Mouse (Mus musculus): ENCODE data around the gene Tigd3. TPM values are rescaled to one million over a fixed set of nuclear protein-coding genes. Genes with fewer than 3 reads are reported as not detected.

Gene Tigd3
- polyA plus RNA-seq, 1 experiment from 2014 or later, result 11.1 TPM

GRCm38 (mm10) chr19:5913007-5913719, 19.2 kb upstream of the Tigd3 start, which contains the start of gene Dpf2:
TSS of gene Dpf2 (minus strand) at chr19:5913010.
- Histone ChIP-seq H3K36me3 (peaks cover 6% of the 10 kb centered on the region; the same call in 1 of the 2 replicates), H3K9ac (replicated peaks) (peak within 1 kb of the TSS; percentile 94), H3K4me2 (replicated peaks) (peak within 1 kb of the TSS; percentile 85), H3K4me1 (peaks cover 32% of the 10 kb centered on the region), H3K27ac (replicated peaks) (peak within 1 kb of the TSS; percentile 84), H3K4me3 (peak within 1 kb of the TSS; percentile 97), H3K9me3 (no peaks in the 10 kb centered on the region), H3K27me3 (no peaks in the 10 kb centered on the region)
- ATAC-seq (ENCODE audit: low FRiP score, low read depth), result peak; percentile 38
- WGBS, result 27% methylated on average over 13 of the region's 13 CpGs

GRCm38 (mm10) chr19:5912103-5913006, 18.4 kb upstream of the Tigd3 start:
- Histone ChIP-seq H3K9me3 (no peaks in the 10 kb centered on the region), H3K9ac (replicated peaks) (peak overlapping the region; percentile 94), H3K27ac (replicated peaks) (peak overlapping the region; percentile 84), H3K4me2 (replicated peaks) (peak overlapping the region; percentile 85), H3K36me3 (peaks cover 8% of the 10 kb centered on the region), H3K4me3 (peak overlapping the region; percentile 97), H3K4me1 (peaks cover 32% of the 10 kb centered on the region), H3K27me3 (no peaks in the 10 kb centered on the region)
- ATAC-seq (ENCODE audit: low FRiP score, low read depth), result peak; percentile 93
- WGBS, result under 1% methylated on average over 51 of the region's 59 CpGs

- 8% methylated on average over 14 of the region's 14 CpGs for WGBS
- peak overlapping the region; percentile 84 for H3K27ac ChIP-seq (replicated peaks)
- H3K4me1 ChIP-seq, result peaks cover 32% of the 10 kb centered on the region
Measured at GRCm38 (mm10) chr19:5911430-5912102, 17.6 kb upstream of the Tigd3 start.

GRCm38 (mm10) chr19:5910221-5910620, 16.3 kb upstream of the Tigd3 start:
- peak overlapping the region; percentile 63 for H3K27ac ChIP-seq (replicated peaks)
- H3K4me3 ChIP-seq, result peak overlapping the region; percentile 26
- WGBS, result 59% methylated on average over 6 of the region's 6 CpGs

More at GRCm38 (mm10) chr19:5911430-5912102, 17.6 kb upstream of the Tigd3 start:
- no peaks in the 10 kb centered on the region for H3K9me3 ChIP-seq
- peak overlapping the region; percentile 97 for H3K4me3 ChIP-seq
- H3K27me3 ChIP-seq, result no peaks in the 10 kb centered on the region
- peaks cover 11% of the 10 kb centered on the region for H3K36me3 ChIP-seq
- ATAC-seq (ENCODE audit: low FRiP score, low read depth), result no peak
- H3K9ac ChIP-seq (replicated peaks), result peak overlapping the region; percentile 94
- H3K4me2 ChIP-seq (replicated peaks), result peak overlapping the region; percentile 85

GRCm38 (mm10) chr19:5907275-5907674, 13.3 kb upstream of the Tigd3 start:
- H3K4me1 ChIP-seq, result peaks cover 22% of the 10 kb centered on the region
- H3K9me3 ChIP-seq, result no peaks in the 10 kb centered on the region
- H3K36me3 ChIP-seq, result peaks cover 54% of the 10 kb centered on the region
- no peak overlapping the region for H3K27ac ChIP-seq (replicated peaks)
- 87% methylated on average over 3 of the region's 3 CpGs for WGBS
- H3K9ac ChIP-seq (replicated peaks), result no peak overlapping the region
- no peaks in the 10 kb centered on the region for H3K27me3 ChIP-seq
- H3K4me2 ChIP-seq (replicated peaks), result no peak overlapping the region
- no peak overlapping the region for H3K4me3 ChIP-seq
- no peak for ATAC-seq (ENCODE audit: low FRiP score, low read depth)

More at GRCm38 (mm10) chr19:5910221-5910620, 16.3 kb upstream of the Tigd3 start:
- Histone ChIP-seq H3K36me3 (peaks cover 25% of the 10 kb centered on the region), H3K27me3 (no peaks in the 10 kb centered on the region), H3K4me1 (peaks cover 32% of the 10 kb centered on the region), H3K9ac (replicated peaks) (peak overlapping the region; percentile 45), H3K9me3 (no peaks in the 10 kb centered on the region), H3K4me2 (replicated peaks) (peak overlapping the region; percentile 85)
- no peak for ATAC-seq (ENCODE audit: low FRiP score, low read depth)

- Histone ChIP-seq H3K36me3 (peaks cover 38% of the 10 kb centered on the region), H3K9me3 (no peaks in the 10 kb centered on the region), H3K27me3 (no peaks in the 10 kb centered on the region), H3K27ac (replicated peaks) (0 out of 2 replicates have a peak overlapping the region, but pooled peaks have one; percentile 63), H3K4me2 (replicated peaks) (peak overlapping the region; percentile 81), H3K9ac (replicated peaks) (peak overlapping the region; percentile 86), H3K4me3 (peak overlapping the region; percentile 67), H3K4me1 (peaks cover 30% of the 10 kb centered on the region)
- WGBS, result 7% methylated on average over 31 of the region's 31 CpGs
- no peak; the same call in none of the 2 replicates for ATAC-seq (ENCODE audit: low FRiP score, low read depth)
Measured at GRCm38 (mm10) chr19:5893282-5894001, 507 bp downstream of the Tigd3 start.

- Histone ChIP-seq H3K36me3 (peaks cover 33% of the 10 kb centered on the region), H3K4me1 (peaks cover 30% of the 10 kb centered on the region), H3K9me3 (no peaks in the 10 kb centered on the region), H3K4me3 (peak overlapping the region; percentile 67), H3K4me2 (replicated peaks) (peak overlapping the region; percentile 81), H3K9ac (replicated peaks) (peak overlapping the region; percentile 86), H3K27ac (replicated peaks) (no peak overlapping the region), H3K27me3 (no peaks in the 10 kb centered on the region)
- ATAC-seq (ENCODE audit: low FRiP score, low read depth), result no peak
- WGBS, result 94% methylated on average over 13 of the region's 13 CpGs
Measured at GRCm38 (mm10) chr19:5892735-5893134, 1.2 kb downstream of the Tigd3 start.

GRCm38 (mm10) chr19:5892262-5892661, 1.7 kb downstream of the Tigd3 start:
- Histone ChIP-seq H3K27me3 (no peaks in the 10 kb centered on the region), H3K4me3 (no peak overlapping the region), H3K36me3 (peaks cover 33% of the 10 kb centered on the region), H3K4me2 (replicated peaks) (no peak overlapping the region), H3K9ac (replicated peaks) (no peak overlapping the region), H3K9me3 (no peaks in the 10 kb centered on the region), H3K27ac (replicated peaks) (no peak overlapping the region), H3K4me1 (peaks cover 30% of the 10 kb centered on the region)
- ATAC-seq (ENCODE audit: low FRiP score, low read depth), result no peak
- WGBS, result 97% methylated on average over 7 of the region's 7 CpGs

- 92% methylated on average over 12 of the region's 12 CpGs for WGBS
- Histone ChIP-seq H3K9ac (replicated peaks) (no peak overlapping the region), H3K4me2 (replicated peaks) (no peak overlapping the region), H3K9me3 (no peaks in the 10 kb centered on the region), H3K27me3 (no peaks in the 10 kb centered on the region), H3K36me3 (peaks cover 30% of the 10 kb centered on the region), H3K27ac (replicated peaks) (no peak overlapping the region), H3K4me1 (peaks cover 30% of the 10 kb centered on the region), H3K4me3 (no peak overlapping the region)
- no peak for ATAC-seq (ENCODE audit: low FRiP score, low read depth)
Measured at GRCm38 (mm10) chr19:5891521-5892258, 2.3 kb downstream of the Tigd3 start.

- Histone ChIP-seq H3K27ac (replicated peaks) (no peak overlapping the region), H3K9me3 (no peaks in the 10 kb centered on the region), H3K4me2 (replicated peaks) (no peak overlapping the region), H3K4me3 (no peak overlapping the region), H3K4me1 (peaks cover 25% of the 10 kb centered on the region), H3K27me3 (no peaks in the 10 kb centered on the region), H3K9ac (replicated peaks) (no peak overlapping the region), H3K36me3 (peaks cover 16% of the 10 kb centered on the region)
- ATAC-seq (ENCODE audit: low FRiP score, low read depth), result no peak
- 79% methylated on average over 4 of the region's 4 CpGs for WGBS
Measured at GRCm38 (mm10) chr19:5889211-5889610, 4.7 kb downstream of the Tigd3 start.

All from midbrain, embryonic 12.5 days (tissue).